Mouse (Mus musculus) megakaryocyte progenitor cell, adult 5-6 weeks (primary cell): ENCODE measurements around the gene Tnpo1. TPM values are rescaled to one million over a fixed set of nuclear protein-coding genes. Genes with fewer than 3 reads are reported as not detected.
A peak's percentile ranks its signal among the peaks of the same experiment; 100 is the strongest.

Experiments used
- ATAC-seq: replicated peaks from 2 replicates; pipeline ENCODE4 v1.8.0; 2016; ENCODE audit warnings: mild to moderate bottlenecking, moderate TSS enrichment, inconsistent platforms; ENCODE audit not compliant: poor library complexity
- total RNA-seq, 2 experiments: library from RNA; stranded (forward) in 1 of 2; stranded (reverse) in 1 of 2; fragments of 157-497, 149-512 nt in 1 of 2; fragments of 200-1000 nt in 1 of 2; gene quantifications; 2 replicates each; pipeline versions ENCODE4 v1.2.3 to v1.2.4; 2015 to 2017

Tnpo1 gene
- total RNA-seq, 2 experiments from 2014 or later: 108 to 119 TPM

- peak; percentile 83 for ATAC-seq
These were observed 35.3 kb downstream of the Tnpo1 start for GRCm38 (mm10) chr13:98890871-98891219.

- peak; percentile 69 for ATAC-seq
These were observed 35.9 kb downstream of the Tnpo1 start for GRCm38 (mm10) chr13:98890137-98890870.

GRCm38 (mm10) chr13:98889211-98889610 lies 37.0 kb downstream of the Tnpo1 start:
- ATAC-seq: no peak

- no peak for ATAC-seq
These were observed 42.4 kb downstream of the Tnpo1 start for GRCm38 (mm10) chr13:98883774-98884173.

- ATAC-seq: no peak
These were observed 44.2 kb downstream of the Tnpo1 start for GRCm38 (mm10) chr13:98881991-98882390.

GRCm38 (mm10) chr13:98880336-98880735 lies 45.8 kb downstream of the Tnpo1 start:
- no peak for ATAC-seq

- ATAC-seq: no peak
These were observed 46.8 kb downstream of the Tnpo1 start for GRCm38 (mm10) chr13:98879422-98879821.

GRCm38 (mm10) chr13:98877165-98877564 lies 49.0 kb downstream of the Tnpo1 start:
- no peak for ATAC-seq

GRCm38 (mm10) chr13:98874727-98875126 lies 51.5 kb downstream of the Tnpo1 start:
- no peak for ATAC-seq

DNA sequence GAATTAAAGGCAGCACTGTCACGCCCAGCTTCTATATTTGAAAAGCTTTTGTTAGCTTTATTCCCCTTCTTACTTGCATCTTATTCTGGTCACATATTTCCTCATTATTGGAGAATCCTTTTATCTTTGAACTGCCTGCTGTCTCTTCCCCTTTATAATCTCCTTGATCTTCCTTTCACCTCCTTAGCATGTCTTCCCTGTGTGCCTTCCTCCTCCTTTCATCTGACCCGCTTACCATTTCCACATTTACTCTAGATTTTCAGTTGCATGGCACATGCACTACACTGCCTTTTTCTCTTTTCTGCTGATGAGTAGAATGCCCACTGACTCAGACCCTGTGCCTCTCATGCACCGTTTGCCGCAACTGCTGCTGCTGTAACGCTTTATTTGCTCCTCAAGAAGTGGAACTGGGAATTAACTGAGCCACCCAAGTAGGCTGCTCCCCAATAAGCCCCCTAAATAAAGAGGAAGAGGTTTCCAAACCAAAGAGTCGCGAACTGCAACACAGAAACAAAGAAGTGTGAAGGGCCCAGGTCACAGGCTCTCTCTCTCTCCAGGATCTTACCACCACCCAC lies 53.8 kb downstream of the Tnpo1 start:
- no peak for ATAC-seq

DNA sequence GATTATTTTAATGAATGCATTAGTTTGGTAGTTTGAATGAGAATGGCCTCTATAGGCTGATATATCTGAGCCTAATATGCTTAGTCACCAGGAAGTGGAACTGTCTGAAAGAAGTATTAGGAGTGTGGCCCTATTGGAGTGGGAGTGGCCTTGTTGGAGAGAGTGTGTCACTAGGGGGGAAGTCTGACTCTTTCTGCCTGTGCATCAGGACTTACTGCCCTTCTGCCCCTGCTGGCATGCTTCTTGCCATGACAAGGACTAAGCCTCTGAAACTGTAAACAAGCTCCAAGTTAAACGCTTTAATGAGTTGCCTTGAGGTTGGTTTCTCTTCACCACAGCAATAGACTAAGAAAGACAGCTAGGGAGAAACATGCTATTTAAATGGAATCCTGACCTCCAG lies 54.9 kb downstream of the Tnpo1 start:
- peak; percentile 86 for ATAC-seq

GRCm38 (mm10) chr13:98868236-98868923 lies 57.8 kb downstream of the Tnpo1 start:
- no peak for ATAC-seq

GRCm38 (mm10) chr13:98867810-98868209 lies 58.4 kb downstream of the Tnpo1 start:
- ATAC-seq: peak; percentile 92

DNA sequence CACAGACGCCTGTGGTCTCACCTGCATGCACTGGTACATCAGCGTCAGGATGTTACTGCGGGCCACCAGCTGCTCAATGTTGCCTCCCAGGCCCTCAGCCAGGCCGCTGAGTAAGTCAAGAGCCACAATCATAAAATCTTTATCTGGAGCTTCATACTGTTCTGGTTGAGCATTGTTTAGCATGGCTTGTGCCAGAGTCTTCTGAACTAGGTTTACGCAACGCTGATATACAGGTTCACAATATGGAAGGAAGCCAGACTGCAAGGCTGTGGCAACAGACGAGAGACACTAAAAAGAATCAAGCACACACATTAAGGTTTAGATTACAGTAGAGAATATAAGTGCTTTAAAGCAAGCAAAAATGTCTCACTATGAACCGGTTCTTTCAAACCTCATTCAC lies 70.9 kb downstream of the Tnpo1 start:
- ATAC-seq: no peak

DNA sequence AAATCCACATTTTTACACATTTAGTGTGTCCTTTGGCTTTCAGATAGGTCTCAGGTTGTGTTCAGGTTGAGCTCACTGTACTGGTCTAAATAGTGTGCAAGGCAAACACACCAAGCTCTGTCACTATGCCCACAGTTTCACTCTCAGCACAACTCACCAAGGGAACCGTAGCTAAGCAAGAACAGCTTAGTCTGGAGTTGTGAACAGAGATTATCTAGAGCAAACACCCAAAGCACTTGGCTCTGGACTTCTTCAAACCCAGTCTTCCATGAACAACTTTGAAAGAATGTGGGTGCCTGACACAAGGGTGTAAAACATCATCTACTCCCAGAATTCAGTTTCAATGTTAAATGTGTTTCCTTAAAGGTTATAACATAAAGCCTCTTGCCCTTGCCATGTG lies 80.4 kb downstream of the Tnpo1 start:
- ATAC-seq: no peak

DNA sequence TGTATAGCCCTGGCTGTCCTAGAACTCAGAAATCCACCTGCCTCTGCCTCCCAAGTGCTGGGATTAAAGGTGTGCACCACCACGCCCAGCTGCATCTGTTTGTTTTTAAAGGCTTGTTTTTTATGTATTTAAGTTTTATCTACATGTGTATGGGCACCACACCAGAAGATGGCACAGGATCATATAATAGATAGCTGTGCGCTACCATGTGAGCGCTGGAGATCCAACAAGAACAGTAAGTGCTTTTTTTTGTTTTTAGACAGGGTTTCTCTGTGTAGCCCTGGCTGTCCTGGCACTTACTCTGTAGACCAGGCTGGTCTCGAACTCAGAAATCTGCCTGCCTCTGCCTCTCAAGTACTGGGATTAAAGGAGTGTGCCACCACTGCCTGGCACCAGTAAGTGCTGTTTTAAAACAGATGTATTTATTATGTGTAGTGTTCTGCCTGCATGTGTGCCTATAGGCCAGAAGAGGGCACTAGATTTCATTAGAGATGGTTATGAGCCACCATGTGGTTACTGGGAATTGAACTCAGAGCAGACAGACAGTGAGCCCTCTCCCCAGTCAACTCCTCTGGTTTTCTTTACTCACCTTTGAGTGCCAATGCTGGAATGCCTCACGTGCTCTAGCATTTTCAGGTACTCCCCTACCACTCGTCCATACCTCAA lies 89.6 kb downstream of the Tnpo1 start:
- ATAC-seq: peak; percentile 59

GRCm38 (mm10) chr13:98835740-98836139 lies 90.4 kb downstream of the Tnpo1 start:
- peak; percentile 62 for ATAC-seq

DNA sequence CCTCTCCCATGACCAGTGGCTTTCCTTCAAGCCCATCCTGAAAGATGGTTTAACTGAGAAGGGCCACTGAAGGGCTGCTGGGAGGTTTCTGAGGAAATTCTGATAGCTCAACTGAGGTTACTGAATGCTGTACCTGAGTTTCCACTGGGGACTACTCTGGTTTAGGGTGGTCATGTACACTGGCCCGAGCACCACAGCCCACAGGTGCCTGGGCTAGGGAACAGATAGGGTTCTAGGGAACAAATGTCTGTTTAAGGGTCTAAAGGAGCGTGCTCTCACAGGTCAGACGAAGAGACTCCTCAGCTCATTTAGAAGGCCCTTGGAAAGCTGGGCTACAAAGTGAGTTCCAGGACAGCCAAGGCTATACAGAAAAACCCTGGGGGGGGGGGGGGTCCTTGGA lies 91.5 kb downstream of the Tnpo1 start:
- no peak for ATAC-seq

DNA sequence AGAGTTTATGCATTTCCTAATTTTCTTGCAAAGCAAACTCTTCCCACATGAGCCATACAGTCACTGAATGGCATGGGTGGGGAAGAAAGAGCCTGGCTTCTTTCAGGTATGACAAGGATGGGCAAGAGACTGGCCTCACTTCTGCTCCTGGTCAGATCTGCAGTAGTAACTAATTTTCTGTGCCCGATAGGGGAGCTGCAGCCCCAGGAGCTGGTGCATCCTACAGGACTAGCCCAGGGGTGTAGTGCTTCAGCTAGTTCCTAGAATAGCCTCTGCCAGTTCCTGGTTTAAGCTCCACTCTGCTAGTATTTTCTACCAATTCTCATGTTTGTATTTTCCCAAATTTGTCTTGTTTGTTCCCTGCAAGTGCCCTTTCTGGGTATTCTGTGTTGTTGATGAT lies 92.0 kb downstream of the Tnpo1 start:
- ATAC-seq: no peak

GRCm38 (mm10) chr13:98832451-98833450 lies 93.4 kb downstream of the Tnpo1 start:
- ATAC-seq: peak; percentile 72
